In the genomic region with DNA sequence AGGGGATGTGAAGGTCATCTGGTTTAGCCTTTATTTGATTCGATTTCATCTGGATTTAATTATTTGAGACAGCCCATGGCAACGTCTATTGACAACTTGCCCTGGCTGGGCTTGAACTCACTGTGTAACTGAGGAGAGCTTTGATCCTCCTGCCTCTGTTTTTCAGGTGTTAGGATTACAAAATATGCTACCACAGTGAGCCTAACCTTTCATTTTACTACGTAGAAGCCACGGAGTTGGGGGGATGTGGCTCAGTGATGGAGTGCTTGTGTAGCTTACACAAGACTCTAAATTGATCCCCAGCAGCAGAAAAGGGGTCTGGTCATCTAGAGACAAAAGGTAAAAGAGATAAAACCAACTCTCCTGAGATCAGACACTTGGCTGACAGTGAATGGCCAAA, we compare ENCODE assay signal across 8 mouse cellular contexts. TPM values are rescaled to one million over a fixed set of nuclear protein-coding genes. Genes with fewer than 3 reads are reported as not detected.
A peak's percentile ranks its signal among the peaks of the same experiment; 100 is the strongest.
DNase-seq lines count a peak whose midpoint lies in the region; ATAC-seq and TF ChIP-seq lines count a peak whose summit lies in the region.

No protein-coding gene starts in this region.

- H3K9me3 ChIP-seq in lung, embryonic 14.5 days (ENCODE audit: low read depth, low read length) = no peaks in the 10 kb centered on the region
- H3K9me3 ChIP-seq in hindbrain, embryonic 12.5 days (replicated peaks) = no peaks in the 10 kb centered on the region
- no peaks in the 10 kb centered on the region for H3K9me3 ChIP-seq in liver, embryonic 13.5 days (replicated peaks)

- ATAC-seq in lung, embryonic 14.5 days (ENCODE audit: insufficient read depth) = no peak
- ATAC-seq in hindbrain, embryonic 12.5 days (ENCODE audit: low FRiP score) = no peak
- ATAC-seq in liver, embryonic 13.5 days (ENCODE audit: low read depth) = no peak

- peaks cover 28% of the 10 kb centered on the region for H3K27me3 ChIP-seq in lung, embryonic 14.5 days (ENCODE audit: insufficient read depth, low read length)
- H3K27me3 ChIP-seq in hindbrain, embryonic 12.5 days = peaks cover 34% of the 10 kb centered on the region
- peaks cover 57% of the 10 kb centered on the region for H3K27me3 ChIP-seq in liver, embryonic 13.5 days
- peaks cover 2% of the 10 kb centered on the region; the same call in 1 of the 2 replicates for H3K27me3 ChIP-seq in splenic B cell, adult 2 months (ENCODE audit: control insufficient read depth, insufficient read depth, low read length, poor library complexity, severe bottlenecking)

- 41% methylated on average over 4 of the region's 4 CpGs for WGBS in lung, embryonic 14.5 days
- 38% methylated on average over 4 of the region's 4 CpGs for WGBS in hindbrain, embryonic 12.5 days
- 47% methylated on average over 4 of the region's 4 CpGs for WGBS in liver, embryonic 13.5 days (ENCODE audit: insufficient replicate concordance)

- DNase-seq in lung, embryonic 14.5 days = no peak
- no peak for DNase-seq in lung, postnatal 4 days
- no peak for DNase-seq in liver, embryonic 13.5 days
- peak; percentile 6 for DNase-seq in splenic B cell, adult 2 months (ENCODE audit: low read depth, low spot score)
- DNase-seq in right cerebral cortex, adult 2 months (ENCODE audit: low spot score in 2 of 2) = no peak
- no peak for DNase-seq in frontal cortex, adult 2 months (ENCODE audit: extremely low spot score in 1 of 2, low spot score in 1 of 2)
- no peak for DNase-seq in ovary, postnatal 36 days (ENCODE audit: low spot score)

- no peak overlapping the region for H3K9ac ChIP-seq in lung, embryonic 14.5 days
- H3K9ac ChIP-seq in hindbrain, embryonic 12.5 days = no peak overlapping the region
- peak overlapping the region; percentile 80; the same call in 1 of the 2 replicates for H3K9ac ChIP-seq in liver, embryonic 13.5 days

- H3K4me3 ChIP-seq in lung, embryonic 14.5 days (ENCODE audit: low read depth, low read length) = peak overlapping the region; percentile 70; the same call in 1 of the 2 replicates
- H3K4me3 ChIP-seq in hindbrain, embryonic 12.5 days = peak overlapping the region; percentile 72; the same call in 1 of the 2 replicates
- peak overlapping the region; percentile 81 for H3K4me3 ChIP-seq in liver, embryonic 13.5 days (replicated peaks)

- H3K4me1 ChIP-seq in lung, embryonic 14.5 days (ENCODE audit: insufficient read depth) = peaks cover 4% of the 10 kb centered on the region; the same call in 1 of the 2 replicates
- H3K4me1 ChIP-seq in hindbrain, embryonic 12.5 days = peaks cover 7% of the 10 kb centered on the region
- H3K4me1 ChIP-seq in liver, embryonic 13.5 days (replicated peaks) = peaks cover 20% of the 10 kb centered on the region

- H3K4me2 ChIP-seq in lung, embryonic 14.5 days = peak overlapping the region; percentile 99
- peak overlapping the region; percentile 76 for H3K4me2 ChIP-seq in hindbrain, embryonic 12.5 days (replicated peaks)
- H3K4me2 ChIP-seq in liver, embryonic 13.5 days = peak overlapping the region; percentile 98

- H3K27ac ChIP-seq in lung, embryonic 14.5 days (ENCODE audit: low read depth) = no peak overlapping the region
- no peak overlapping the region for H3K27ac ChIP-seq in hindbrain, embryonic 12.5 days
- no peak overlapping the region for H3K27ac ChIP-seq in liver, embryonic 13.5 days

- TF ChIP-seq CTCF in lung, embryonic 14.5 days (IDR thresholded peaks at IDR 0.05; ENCODE audit: low read depth) = no peak

- H3K36me3 ChIP-seq in lung, embryonic 14.5 days (ENCODE audit: insufficient read depth) = no peaks in the 10 kb centered on the region
- H3K36me3 ChIP-seq in hindbrain, embryonic 12.5 days = no peaks in the 10 kb centered on the region
- no peaks in the 10 kb centered on the region for H3K36me3 ChIP-seq in liver, embryonic 13.5 days
- no peaks in the 10 kb centered on the region for H3K36me3 ChIP-seq in splenic B cell, adult 2 months (ENCODE audit: control insufficient read depth, insufficient read depth, low read length, poor library complexity, severe bottlenecking)

RNA-seq across cellular contexts. Expression of gene Strip2, which starts 1.1 kb away (rescaled TPM):
- polyA plus RNA-seq in lung, embryonic 14.5 days (2014; fragmentation: Nextera tagmentation; extraction: Ambion mirVana) = 0.33 and 0.84 TPM in 2 replicates
- polyA plus RNA-seq in hindbrain, embryonic 12.5 days (2016; fragmentation: Nextera tagmentation; extraction: Ambion mirVana) = 1.5 and 1.7 TPM in 2 replicates
- polyA plus RNA-seq in liver, embryonic 13.5 days (2015; fragmentation: Nextera tagmentation; extraction: Ambion mirVana) = 0.44 and 0.60 TPM in 2 replicates
- 16.4 and 24.0 TPM in 2 replicates for polyA plus RNA-seq in frontal cortex, adult 2 months (2012; rRNA removed)
